Mouse (Mus musculus) embryonic facial prominence, embryonic 11.5 days (tissue): ENCODE results near the gene Depdc1b. TPM values are rescaled to one million over a fixed set of nuclear protein-coding genes. Genes with fewer than 3 reads are reported as not detected.

Experiments
- ATAC-seq: fragments of 200-750 bp; cut with Nextera tagmentation; replicated peaks from 2 replicates; pipeline ENCODE4 v1.8.0; 2017; ENCODE audit warnings: low read depth; ENCODE audit not compliant: insufficient number of reproducible peaks, low FRiP score, low TSS enrichment
- DNase-seq: peaks from one replicate; pipeline ENCODE4 v3.0.0-alpha.2; 2015; ENCODE audit warnings: low spot score
- H3K27ac ChIP-seq: fragments of 300-500 bp; sonication (generic); replicated peaks from 2 replicates; pipeline ENCODE4 v1.5.1; 2014; ENCODE audit warnings: mild to moderate bottlenecking, low read depth, low read length, control low read depth
- H3K27me3 ChIP-seq: fragments of 300-500 bp; sonication (generic); 2 replicates; pipeline ENCODE4 v1.6.1; 2014; ENCODE audit warnings: mild to moderate bottlenecking, low read length, moderate library complexity, mixed read lengths; ENCODE audit not compliant: control insufficient read depth, insufficient read depth
- H3K36me3 ChIP-seq: fragments of 300-500 bp; sonication (generic); replicated peaks from 2 replicates; pipeline ENCODE4 v1.6.1; 2014; ENCODE audit warnings: low read depth, mild to moderate bottlenecking, low read length, moderate library complexity, mixed read lengths; ENCODE audit not compliant: control insufficient read depth, insufficient read depth
- H3K4me1 ChIP-seq: fragments of 300-500 bp; sonication (generic); 2 replicates; pipeline ENCODE4 v1.6.1; 2014; ENCODE audit warnings: low read length, mixed read lengths; ENCODE audit not compliant: control insufficient read depth, insufficient read depth
- H3K4me2 ChIP-seq: fragments of 300-500 bp; sonication (generic); 2 replicates; pipeline ENCODE4 v1.6.1; 2014; ENCODE audit warnings: low read depth, mild to moderate bottlenecking, control low read depth, low read length, moderate library complexity
- H3K4me3 ChIP-seq: fragments of 300-500 bp; sonication (generic); 2 replicates; pipeline ENCODE4 v1.5.1; 2014; ENCODE audit warnings: low read depth, low read length, control low read depth
- H3K9ac ChIP-seq: fragments of 300-500 bp; sonication (generic); replicated peaks from 2 replicates; pipeline ENCODE4 v1.6.1; 2014; ENCODE audit warnings: mild to moderate bottlenecking, control low read depth, low read length
- H3K9me3 ChIP-seq: fragments of 300-500 bp; sonication (generic); replicated peaks from 2 replicates; pipeline ENCODE4 v1.6.1; 2016; ENCODE audit warnings: mild to moderate bottlenecking, low read length, inconsistent platforms, mixed read lengths; ENCODE audit not compliant: control insufficient read depth
- WGBS: fragments of 180-500 bp; shearing (Covaris S2); extraction: QIAGEN DNeasy Blood & Tissue Kit; methylation state at CpG from one replicate; pipeline ENCODE4 v1.1.7; 2014; 5-methylcytosine and 5-hydroxymethylcytosine counted together
- polyA plus RNA-seq: library from polyadenylated mRNA; unstranded; fragments of >200 nt; fragmentation: Nextera tagmentation; extraction: Ambion mirVana; gene quantifications from 2 replicates; pipeline ENCODE4 v1.2.1, GENCODE M21; 2014

The Depdc1b gene
- polyA plus RNA-seq, 1 experiment from 2014 or later = 15.7 TPM

DNA sequence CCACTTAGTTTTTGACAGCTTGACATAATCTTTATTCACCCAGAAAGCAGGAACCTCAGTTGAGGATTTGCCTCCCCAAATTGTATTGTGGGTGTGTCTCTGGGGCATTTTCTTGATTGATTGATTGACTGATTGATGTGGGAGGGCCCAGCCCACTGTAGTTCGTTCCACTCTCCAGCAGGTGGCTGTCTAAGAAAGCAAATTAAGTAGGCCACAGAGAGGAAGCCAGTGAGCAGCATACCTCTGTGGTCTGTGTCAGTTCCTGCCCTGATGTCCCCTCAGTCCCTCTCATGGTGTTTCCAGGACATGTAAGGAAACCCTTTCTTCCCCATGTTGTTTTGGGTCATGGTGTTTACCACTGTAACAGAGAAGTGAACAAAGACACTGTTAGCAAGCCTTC is 74.4 kb downstream of the Depdc1b start:
- ATAC-seq (no peak), DNase-seq (peak; percentile 64)
- Histone ChIP-seq H3K27me3 (no peaks in the 10 kb centered on the region), H3K4me2 (no peak overlapping the region), H3K4me3 (no peak overlapping the region), H3K36me3 (no peaks in the 10 kb centered on the region), H3K4me1 (no peaks in the 10 kb centered on the region), H3K9ac (no peak overlapping the region), H3K9me3 (no peaks in the 10 kb centered on the region), H3K27ac (no peak overlapping the region)
- WGBS = 15% methylated on average over 1 of the region's 1 CpGs

DNA sequence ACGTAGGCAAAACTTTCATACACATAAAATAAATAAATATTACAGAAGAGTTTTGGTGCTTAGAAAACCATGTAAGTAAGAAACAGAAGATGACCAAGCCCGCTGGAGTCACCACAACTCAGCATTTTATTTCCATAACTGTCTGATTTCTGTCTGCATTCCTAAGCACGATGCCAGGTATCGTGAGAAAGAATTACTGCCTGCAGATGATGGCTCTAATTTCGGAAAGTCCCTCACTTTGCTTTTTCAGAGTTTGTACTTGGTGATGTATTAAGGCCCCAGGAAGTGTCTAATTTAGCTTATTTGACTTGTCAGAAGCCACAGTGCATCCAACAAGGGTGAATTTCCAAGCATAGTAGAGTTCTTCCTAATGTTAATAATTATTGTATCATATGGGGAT is 87.1 kb downstream of the Depdc1b start:
- H3K36me3 ChIP-seq = no peaks in the 10 kb centered on the region
- no peak overlapping the region for H3K27ac ChIP-seq
- ATAC-seq (no peak), DNase-seq (no peak)
- no peaks in the 10 kb centered on the region for H3K4me1 ChIP-seq
- no peaks in the 10 kb centered on the region for H3K27me3 ChIP-seq
- 82% methylated on average over 5 of the region's 5 CpGs for WGBS
- no peak overlapping the region for H3K4me3 ChIP-seq
- H3K9ac ChIP-seq = no peak overlapping the region
- no peaks in the 10 kb centered on the region for H3K9me3 ChIP-seq
- H3K4me2 ChIP-seq = no peak overlapping the region

GRCm38 (mm10) chr13:108404372-108404771 is 88.2 kb downstream of the Depdc1b start:
- Histone ChIP-seq H3K27ac (no peak overlapping the region), H3K27me3 (no peaks in the 10 kb centered on the region), H3K4me3 (no peak overlapping the region), H3K4me1 (no peaks in the 10 kb centered on the region), H3K9me3 (no peaks in the 10 kb centered on the region), H3K9ac (no peak overlapping the region), H3K36me3 (no peaks in the 10 kb centered on the region), H3K4me2 (no peak overlapping the region)
- ATAC-seq (no peak), DNase-seq (no peak)
- WGBS = 87% methylated on average over 4 of the region's 4 CpGs

- Histone ChIP-seq H3K9ac (no peak overlapping the region), H3K4me1 (no peaks in the 10 kb centered on the region), H3K27ac (no peak overlapping the region), H3K36me3 (no peaks in the 10 kb centered on the region), H3K9me3 (no peaks in the 10 kb centered on the region), H3K4me2 (no peak overlapping the region), H3K4me3 (no peak overlapping the region), H3K27me3 (no peaks in the 10 kb centered on the region)
- DNase-seq (no peak), ATAC-seq (no peak)
- 72% methylated on average over 2 of the region's 2 CpGs for WGBS
Observed at GRCm38 (mm10) chr13:108415464-108415863, 99.3 kb downstream of the Depdc1b start.

DNA sequence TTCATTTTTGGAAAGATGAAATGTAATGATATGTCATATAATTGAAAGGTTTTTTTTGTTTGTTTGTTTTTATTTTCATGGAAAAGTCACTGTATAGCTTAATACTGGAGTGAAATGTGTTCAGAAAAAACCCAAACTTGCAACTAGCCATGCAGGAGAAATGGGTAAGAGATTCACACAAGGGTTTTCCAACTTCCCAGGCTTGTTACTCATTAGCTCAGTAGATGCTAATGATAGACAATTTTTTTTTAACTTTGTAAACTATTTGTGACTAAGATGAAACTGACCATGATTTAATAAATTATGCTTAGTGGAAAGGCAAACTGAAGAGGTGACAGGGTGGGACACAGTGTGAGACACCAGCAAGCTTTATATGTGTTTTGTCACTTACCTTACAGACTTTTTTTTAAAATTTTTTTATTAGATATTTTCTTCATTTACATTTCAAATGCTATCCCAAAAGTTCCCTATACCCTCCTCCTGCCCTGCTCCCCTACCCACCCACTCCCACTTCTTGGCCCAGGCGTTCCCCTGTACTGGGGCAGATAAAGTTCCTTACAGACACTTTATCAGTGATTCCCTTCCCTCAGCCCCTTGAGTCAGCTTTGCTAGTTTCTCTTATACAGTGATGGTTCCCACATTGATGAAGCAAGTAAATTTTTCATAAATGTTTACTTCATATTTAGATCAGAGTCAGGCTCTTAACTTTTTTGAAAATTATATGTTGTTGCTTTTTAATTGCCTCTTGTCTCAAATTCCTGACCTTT is 102.8 kb downstream of the Depdc1b start:
- Histone ChIP-seq H3K9me3 (no peaks in the 10 kb centered on the region), H3K36me3 (no peaks in the 10 kb centered on the region), H3K4me2 (no peak overlapping the region), H3K9ac (no peak overlapping the region), H3K4me1 (no peaks in the 10 kb centered on the region), H3K27me3 (no peaks in the 10 kb centered on the region), H3K27ac (no peak overlapping the region), H3K4me3 (no peak overlapping the region)
- DNase-seq = no peak
- WGBS = 76% methylated on average over 1 of the region's 1 CpGs
- ATAC-seq = no peak

DNA sequence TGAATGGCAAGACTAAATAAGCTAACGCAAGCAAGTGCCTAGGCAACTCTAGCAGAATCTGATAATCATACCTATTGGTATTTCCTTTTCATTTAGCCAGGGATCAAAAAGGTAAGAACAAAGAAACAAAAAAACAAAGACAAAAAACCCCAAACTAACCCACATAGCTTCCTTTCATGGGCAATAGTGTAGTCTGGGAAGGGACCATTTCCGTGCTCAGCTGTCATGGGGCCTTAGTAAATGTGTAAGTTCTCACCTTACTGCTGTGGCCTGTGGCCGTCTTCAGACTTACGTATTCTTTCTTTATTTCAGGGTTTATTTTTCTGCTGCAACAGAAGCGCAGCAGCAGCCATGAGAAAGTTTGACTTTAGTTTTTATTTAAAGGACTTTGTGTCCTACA is 110.2 kb downstream of the Depdc1b start:
- DNase-seq (no peak), ATAC-seq (no peak)
- no peak overlapping the region for H3K4me2 ChIP-seq
- H3K9me3 ChIP-seq = no peaks in the 10 kb centered on the region
- no peaks in the 10 kb centered on the region for H3K4me1 ChIP-seq
- no peak overlapping the region for H3K4me3 ChIP-seq
- no peaks in the 10 kb centered on the region for H3K27me3 ChIP-seq
- no peak overlapping the region for H3K27ac ChIP-seq
- 67% methylated on average over 5 of the region's 5 CpGs for WGBS
- no peaks in the 10 kb centered on the region for H3K36me3 ChIP-seq
- H3K9ac ChIP-seq = no peak overlapping the region

DNA sequence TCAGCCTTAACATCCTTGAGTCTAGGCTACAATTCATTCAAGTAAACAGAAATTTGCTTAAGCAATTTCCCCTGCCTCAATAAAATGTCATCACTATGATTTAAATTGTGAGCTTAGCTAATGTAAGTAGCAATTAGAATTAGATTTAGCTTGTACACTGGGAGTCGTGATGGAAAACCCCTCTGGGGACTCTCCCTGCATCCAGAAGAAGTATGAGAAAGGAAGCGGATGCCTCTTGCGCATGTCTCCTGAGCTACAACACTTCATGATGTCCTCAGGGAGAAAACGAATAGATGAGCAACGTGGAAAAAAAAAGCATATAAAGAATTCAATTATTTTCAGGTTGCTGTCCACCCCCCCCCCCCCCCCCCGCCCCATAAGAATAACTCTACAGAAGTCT is 112.7 kb downstream of the Depdc1b start:
- WGBS = 75% methylated on average over 6 of the region's 6 CpGs
- no peak for DNase-seq
- H3K27me3 ChIP-seq = no peaks in the 10 kb centered on the region

DNA sequence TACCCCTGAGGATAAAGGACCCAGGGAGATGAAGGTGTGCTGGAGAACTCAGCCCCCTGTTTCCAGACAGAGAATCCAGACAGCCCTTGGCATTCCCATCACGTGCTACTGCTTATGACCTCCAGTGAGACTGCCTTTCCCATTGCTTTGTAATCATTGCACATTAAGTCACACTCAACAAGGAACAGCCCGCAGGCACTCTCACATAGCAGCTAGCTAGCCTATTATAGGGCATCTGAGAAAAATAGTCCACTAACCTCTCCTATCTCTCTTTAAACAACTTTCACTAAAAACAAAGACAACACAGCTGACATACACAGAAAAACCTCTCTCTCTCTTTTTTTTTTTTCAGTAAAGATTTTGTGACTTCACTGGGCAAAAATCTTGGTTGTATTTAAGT is 113.5 kb downstream of the Depdc1b start:
- Histone ChIP-seq H3K36me3 (no peaks in the 10 kb centered on the region), H3K4me2 (no peak overlapping the region), H3K4me1 (no peaks in the 10 kb centered on the region), H3K27ac (no peak overlapping the region), H3K9me3 (no peaks in the 10 kb centered on the region), H3K27me3 (no peaks in the 10 kb centered on the region), H3K9ac (no peak overlapping the region), H3K4me3 (no peak overlapping the region)
- ATAC-seq (no peak), DNase-seq (no peak)
- WGBS = 79% methylated on average over 2 of the region's 2 CpGs

More for the DNA sequence above, 112.7 kb downstream of the Depdc1b start:
- H3K4me1 ChIP-seq = no peaks in the 10 kb centered on the region
- H3K9me3 ChIP-seq = no peaks in the 10 kb centered on the region
- H3K27ac ChIP-seq = no peak overlapping the region
- no peaks in the 10 kb centered on the region for H3K36me3 ChIP-seq
- no peak overlapping the region for H3K4me3 ChIP-seq
- no peak overlapping the region for H3K9ac ChIP-seq
- no peak for ATAC-seq
- no peak overlapping the region for H3K4me2 ChIP-seq
